Mouse (Mus musculus): ENCODE measurements at regions not wholly inside any gene's neighbourhood (a gene's known extent, or its start where the extent isn't known, plus 50 kb on each side); places are given as distances from the start of the nearest gene placed in this dataset.

DNA sequence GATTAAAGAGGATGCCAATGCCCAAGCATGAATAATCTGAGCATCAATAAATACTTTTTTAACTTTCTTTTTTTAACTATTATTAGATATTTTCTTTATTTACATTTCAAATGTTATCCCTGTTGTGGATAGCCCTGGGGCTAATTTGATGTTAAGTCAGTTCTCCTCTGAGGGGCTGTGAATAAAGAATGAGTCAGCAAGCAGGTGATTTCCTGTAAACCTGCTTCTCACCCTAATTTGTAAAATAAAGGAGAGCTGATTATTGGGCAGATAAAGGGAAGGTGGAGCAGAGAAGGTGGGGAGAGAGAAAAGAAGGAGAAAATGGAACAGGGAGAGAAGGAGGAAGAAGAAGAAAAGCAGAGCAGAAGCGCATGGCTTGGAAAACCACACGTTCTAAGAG lies 1442.8 kb downstream of the 4930444P10Rik start:
- Histone ChIP-seq H3K36me3 (replicated peaks in 1 of 2; ENCODE audit: control insufficient read depth in 1 of 2, insufficient read depth in 1 of 2, low read length in 1 of 2) (no peaks in the 10 kb centered on the region), H3K9me3 (replicated peaks; ENCODE audit: low read length) (no peaks in the 10 kb centered on the region), H3K27me3 (replicated peaks) (no peaks in the 10 kb centered on the region), H3K27ac (ENCODE audit: insufficient read depth, low read depth) (no peak overlapping the region), H3K4me2 (ENCODE audit: insufficient read depth, low read depth, poor library complexity, severe bottlenecking) (no peak overlapping the region), H3K4me3 (replicated peaks in 1 of 3; ENCODE audit: low read depth in 2 of 3, low read length in 2 of 3, poor library complexity in 1 of 3) (no peak overlapping the region), H3K79me2 (replicated peaks; ENCODE audit: control insufficient read depth, extremely low read depth, insufficient read depth, poor library complexity, severe bottlenecking) (no peaks in the 10 kb centered on the region), H3K4me1 (ENCODE audit: control insufficient read depth in 1 of 2, insufficient read depth in 2 of 2) (no peaks in the 10 kb centered on the region), H3K9ac (ENCODE audit: insufficient read depth, low read depth) (no peak overlapping the region)
- DNase-seq (ENCODE audit: extremely low read depth), result no peak
- TF ChIP-seq PAX5 (IDR thresholded peaks at IDR 0.05; ENCODE audit: low read length), result no peak
- no peak for TF ChIP-seq RCOR1 (conservative IDR thresholded peaks at IDR 0.05; ENCODE audit: low read depth, low read length)
- no peak for TF ChIP-seq CHD1 (IDR thresholded peaks at IDR 0.05; ENCODE audit: low read depth, low read length)
- no peak for TF ChIP-seq NELFE (IDR thresholded peaks at IDR 0.05; ENCODE audit: low read depth, low read length)
- TF ChIP-seq RAD21 (IDR thresholded peaks at IDR 0.05; ENCODE audit: low read depth, low read length), result no peak
- TF ChIP-seq NRF1 (IDR thresholded peaks at IDR 0.05; ENCODE audit: low read depth, low read length), result no peak
- no peak for TF ChIP-seq IRF4 (IDR thresholded peaks at IDR 0.05; ENCODE audit: low read depth, low read length)
- TF ChIP-seq MAFK (IDR thresholded peaks at IDR 0.05; ENCODE audit: insufficient replicate concordance, low read length), result no peak
- no peak for TF ChIP-seq JUN (IDR thresholded peaks at IDR 0.05; ENCODE audit: insufficient read depth, low read depth, low read length)
- no peak for TF ChIP-seq E2F4 (IDR thresholded peaks at IDR 0.05; ENCODE audit: insufficient replicate concordance, low read depth, low read length)
- no peak for TF ChIP-seq MEF2A (IDR thresholded peaks at IDR 0.05; ENCODE audit: borderline replicate concordance, low read depth, low read length)
- TF ChIP-seq UBTF (IDR thresholded peaks at IDR 0.05; ENCODE audit: low read depth, low read length), result no peak
- no peak for TF ChIP-seq KAT2A (IDR thresholded peaks at IDR 0.05; ENCODE audit: insufficient replicate concordance, low read length)
- dilution Hi-C loops (cut with MboI; ENCODE audit: extremely low pct_ligation_motif_present, extremely low pct_unique_long_range_greater_than_20kb, low sequenced_read_pairs), result no loop called here
- in situ Hi-C loops (cut with MboI; ENCODE audit: low pct_ligation_motif_present, low pct_unique_long_range_greater_than_20kb, low sequenced_read_pairs), result no loop called here

DNA sequence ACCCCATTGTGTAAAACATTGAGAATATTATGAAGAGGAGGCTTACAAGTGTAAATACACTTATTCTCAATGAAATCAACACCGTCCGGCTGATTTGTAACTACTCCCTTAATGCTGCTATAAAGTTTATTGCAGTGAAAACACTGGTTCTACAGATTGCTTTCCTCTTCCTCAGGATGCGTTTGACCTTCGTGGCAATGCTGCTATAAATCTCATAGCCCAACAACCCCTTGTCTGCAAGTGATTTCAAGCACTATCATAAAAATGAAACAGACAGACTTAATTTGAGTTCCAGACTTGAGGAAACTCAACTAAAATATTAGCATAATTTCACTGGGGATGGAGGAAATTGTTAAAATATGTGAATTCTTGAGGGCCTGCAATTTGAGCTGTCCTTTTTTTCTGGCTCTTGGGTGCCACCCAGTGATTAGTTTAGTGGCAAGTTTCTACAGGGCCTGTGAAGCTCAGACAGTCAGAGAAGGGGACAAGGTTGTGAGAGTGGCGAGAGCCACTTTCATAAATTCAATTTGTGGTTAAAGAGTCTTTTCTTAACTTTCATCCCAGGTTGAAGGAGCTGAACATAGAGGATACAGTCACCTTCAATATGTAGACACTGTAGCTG lies 1457.4 kb downstream of the 4930444P10Rik start:
- Histone ChIP-seq H3K79me2 (replicated peaks; ENCODE audit: control insufficient read depth, extremely low read depth, insufficient read depth, poor library complexity, severe bottlenecking) (no peaks in the 10 kb centered on the region), H3K27me3 (replicated peaks) (no peaks in the 10 kb centered on the region), H3K9ac (ENCODE audit: insufficient read depth, low read depth) (no peak overlapping the region), H3K4me3 (replicated peaks in 1 of 3; ENCODE audit: low read depth in 2 of 3, low read length in 2 of 3, poor library complexity in 1 of 3) (no peak overlapping the region), H3K4me1 (ENCODE audit: control insufficient read depth in 1 of 2, insufficient read depth in 2 of 2) (no peaks in the 10 kb centered on the region), H3K27ac (ENCODE audit: insufficient read depth, low read depth) (no peak overlapping the region), H3K36me3 (replicated peaks in 1 of 2; ENCODE audit: control insufficient read depth in 1 of 2, insufficient read depth in 1 of 2, low read length in 1 of 2) (no peaks in the 10 kb centered on the region), H3K9me3 (replicated peaks; ENCODE audit: low read length) (no peaks in the 10 kb centered on the region), H3K4me2 (ENCODE audit: insufficient read depth, low read depth, poor library complexity, severe bottlenecking) (no peak overlapping the region)
- TF ChIP-seq RAD21 (IDR thresholded peaks at IDR 0.05; ENCODE audit: low read depth, low read length) (peak; percentile 58), SMC3 (IDR thresholded peaks at IDR 0.05; ENCODE audit: low read depth, low read length) (peak; percentile 59), MAZ (IDR thresholded peaks at IDR 0.05; ENCODE audit: low read depth, low read length) (no peak), EP300 (IDR thresholded peaks at IDR 0.05; ENCODE audit: low read length) (no peak), SIN3A (IDR thresholded peaks at IDR 0.05; ENCODE audit: low read length) (no peak), RCOR1 (conservative IDR thresholded peaks at IDR 0.05; ENCODE audit: low read depth, low read length) (no peak), PAX5 (IDR thresholded peaks at IDR 0.05; ENCODE audit: low read length) (no peak), CTCF (conservative IDR thresholded peaks at IDR 0.05 in 1 of 2, IDR thresholded peaks at IDR 0.05 in 1 of 2; ENCODE audit: low read depth in 2 of 2, low read length in 2 of 2) (peak in 1 of 2 experiments; percentile 60; a peak in 2 of 4 replicates), POLR2A (IDR thresholded peaks at IDR 0.05; ENCODE audit: low read depth, low read length) (no peak)
- in situ Hi-C loops (cut with MboI; ENCODE audit: low pct_ligation_motif_present, low pct_unique_long_range_greater_than_20kb, low sequenced_read_pairs) (loop anchor here (25.0 kb wide), 1 partner anchor 848 kb away; no protein-coding TSS in a partner anchor), dilution Hi-C loops (cut with MboI; ENCODE audit: extremely low pct_ligation_motif_present, extremely low pct_unique_long_range_greater_than_20kb, low sequenced_read_pairs) (no loop called here)
- peak; percentile 16 for DNase-seq (ENCODE audit: extremely low read depth)
